Mouse (Mus musculus) forebrain, embryonic 11.5 days (tissue): ENCODE results near the gene Coil. TPM values are rescaled to one million over a fixed set of nuclear protein-coding genes. Genes with fewer than 3 reads are reported as not detected.
"Not testable (repeated sequence)": the region's sequence is repeated elsewhere in the genome, so short reads cannot be mapped to it uniquely, and the experiment has no call there.

Experiments
- ATAC-seq: fragments of 200-750 bp; cut with Nextera tagmentation; replicated peaks from 2 replicates; pipeline ENCODE4 v1.8.0; 2017; ENCODE audit warnings: moderate TSS enrichment; ENCODE audit not compliant: low FRiP score
- DNase-seq: peaks from one replicate; pipeline ENCODE4 v3.0.0-alpha.2; 2017; ENCODE audit warnings: low spot score
- H3K27ac ChIP-seq: fragments of 300-500 bp; sonication (generic); 2 replicates; pipeline ENCODE4 v1.5.1; 2014; ENCODE audit warnings: low read depth, low read length
- H3K27me3 ChIP-seq: fragments of 300-500 bp; sonication (generic); 2 replicates; pipeline ENCODE4 v1.6.1; 2014; ENCODE audit warnings: mild to moderate bottlenecking, low read length, mixed read lengths; ENCODE audit not compliant: control insufficient read depth, insufficient read depth
- H3K36me3 ChIP-seq: fragments of 300-500 bp; sonication (generic); 2 replicates; pipeline ENCODE4 v1.6.1; 2014; ENCODE audit warnings: mild to moderate bottlenecking, low read length, moderate library complexity, mixed read lengths; ENCODE audit not compliant: control insufficient read depth, insufficient read depth
- H3K4me1 ChIP-seq: fragments of 300-500 bp; sonication (generic); replicated peaks from 2 replicates; pipeline ENCODE4 v1.6.1; 2014; ENCODE audit warnings: low read length, mixed read lengths; ENCODE audit not compliant: control insufficient read depth, insufficient read depth
- H3K4me2 ChIP-seq: fragments of 300-500 bp; sonication (generic); 2 replicates; pipeline ENCODE4 v1.6.1; 2014; ENCODE audit warnings: low read depth, mild to moderate bottlenecking, low read length, moderate library complexity, mixed read lengths; ENCODE audit not compliant: severe bottlenecking
- H3K4me3 ChIP-seq: fragments of 300-500 bp; sonication (generic); 2 replicates; pipeline ENCODE4 v1.5.1; 2014; ENCODE audit warnings: low read depth, low read length
- H3K9ac ChIP-seq: fragments of 300-500 bp; sonication (generic); 2 replicates; pipeline ENCODE4 v1.6.1; 2014; ENCODE audit warnings: low read length
- H3K9me3 ChIP-seq: fragments of 300-500 bp; sonication (generic); 2 replicates; pipeline ENCODE4 v1.6.1; 2016; ENCODE audit warnings: low read length, mixed read lengths; ENCODE audit not compliant: control insufficient read depth
- WGBS: fragments of 180-500 bp; shearing (Covaris S2); extraction: QIAGEN DNeasy Blood & Tissue Kit; methylation state at CpG from one replicate; pipeline ENCODE4 v1.1.7; 2014; 5-methylcytosine and 5-hydroxymethylcytosine counted together
- polyA plus RNA-seq: library from polyadenylated mRNA; unstranded; fragments of >200 nt; fragmentation: Nextera tagmentation; extraction: Ambion mirVana; gene quantifications from 2 replicates; pipeline ENCODE4 v1.2.1, GENCODE M21; 2014

Gene Coil
- polyA plus RNA-seq, 1 experiment from 2014 or later = 20.4 TPM

GRCm38 (mm10) chr11:89031189-89031588 lies 61.1 kb downstream of the Coil start:
- DNase-seq (no peak), ATAC-seq (no peak)
- H3K9me3 ChIP-seq = no peaks in the 10 kb centered on the region
- H3K27me3 ChIP-seq = no peaks in the 10 kb centered on the region
- H3K4me1 ChIP-seq = no peaks in the 10 kb centered on the region
- no peaks in the 10 kb centered on the region for H3K36me3 ChIP-seq
- 79% methylated on average over 1 of the region's 1 CpGs for WGBS
- no peak overlapping the region for H3K27ac ChIP-seq
- no peak overlapping the region for H3K4me2 ChIP-seq
- H3K9ac ChIP-seq = no peak overlapping the region
- H3K4me3 ChIP-seq = no peak overlapping the region

GRCm38 (mm10) chr11:89034592-89034991 lies 64.5 kb downstream of the Coil start:
- ATAC-seq = no peak
- Histone ChIP-seq H3K4me3 (no peak overlapping the region), H3K36me3 (no peaks in the 10 kb centered on the region), H3K9me3 (no peaks in the 10 kb centered on the region), H3K4me2 (no peak overlapping the region), H3K27me3 (no peaks in the 10 kb centered on the region), H3K9ac (no peak overlapping the region), H3K27ac (no peak overlapping the region), H3K4me1 (no peaks in the 10 kb centered on the region)
- no peak for DNase-seq

- 86% methylated on average over 3 of the region's 3 CpGs for WGBS
- Histone ChIP-seq H3K4me3 (no peak overlapping the region), H3K36me3 (no peaks in the 10 kb centered on the region), H3K9ac (no peak overlapping the region), H3K4me2 (no peak overlapping the region), H3K4me1 (no peaks in the 10 kb centered on the region), H3K27ac (no peak overlapping the region), H3K27me3 (no peaks in the 10 kb centered on the region), H3K9me3 (no peaks in the 10 kb centered on the region)
- ATAC-seq (no peak), DNase-seq (no peak)
These were observed 65.5 kb downstream of the Coil start for GRCm38 (mm10) chr11:89035552-89035951.

- Histone ChIP-seq H3K36me3 (no peaks in the 10 kb centered on the region), H3K4me2 (no peak overlapping the region), H3K4me1 (no peaks in the 10 kb centered on the region), H3K9ac (no peak overlapping the region), H3K27ac (no peak overlapping the region), H3K9me3 (no peaks in the 10 kb centered on the region), H3K27me3 (no peaks in the 10 kb centered on the region), H3K4me3 (no peak overlapping the region)
- DNase-seq = no peak
- ATAC-seq = no peak
- 95% methylated on average over 6 of the region's 6 CpGs for WGBS
These were observed 68.4 kb downstream of the Coil start for GRCm38 (mm10) chr11:89038496-89038895.

GRCm38 (mm10) chr11:89039325-89039724 lies 69.3 kb downstream of the Coil start:
- no peaks in the 10 kb centered on the region for H3K4me1 ChIP-seq
- H3K9me3 ChIP-seq = no peaks in the 10 kb centered on the region
- no peak overlapping the region for H3K27ac ChIP-seq
- no peak overlapping the region for H3K9ac ChIP-seq
- WGBS = 37% methylated on average over 3 of the region's 3 CpGs
- H3K4me3 ChIP-seq = no peak overlapping the region
- ATAC-seq (no peak), DNase-seq (no peak)
- no peaks in the 10 kb centered on the region for H3K36me3 ChIP-seq
- H3K4me2 ChIP-seq = no peak overlapping the region
- H3K27me3 ChIP-seq = no peaks in the 10 kb centered on the region

GRCm38 (mm10) chr11:89041073-89041472 lies 71.0 kb downstream of the Coil start:
- DNase-seq, ATAC-seq, H3K4me1 ChIP-seq, H3K9ac ChIP-seq, H3K9me3 ChIP-seq, H3K4me3 ChIP-seq, H3K4me2 ChIP-seq, H3K27me3 ChIP-seq, H3K36me3 ChIP-seq, H3K27ac ChIP-seq: not testable (repeated sequence)
- 96% methylated on average over 6 of the region's 7 CpGs for WGBS

Other genes starting within 250 kb of the Coil start
- gene Akap1, start 105.7 kb upstream of the Coil start, polyA plus RNA-seq = 15.5 and 16.1 TPM in 2 replicates
- 63.5 and 67.0 TPM in 2 replicates for gene Scpep1, start 14.8 kb upstream of the Coil start, polyA plus RNA-seq
- not detected in 2 replicates for gene Elobl, start 3.3 kb upstream of the Coil start, polyA plus RNA-seq
- gene Trim25, start 29.1 kb downstream of the Coil start, polyA plus RNA-seq = 2.1 and 2.6 TPM in 2 replicates
- gene Dgke, start 96.6 kb downstream of the Coil start, polyA plus RNA-seq = 4.8 and 4.9 TPM in 2 replicates
- not detected in 2 replicates for gene Gm525, start 103.6 kb downstream of the Coil start, polyA plus RNA-seq